Mouse (Mus musculus) inflammation-experienced regulatory T-cells, adult 6 months (primary cell): ENCODE measurements around the gene Dnajc28. TPM values are rescaled to one million over a fixed set of nuclear protein-coding genes. Genes with fewer than 3 reads are reported as not detected.

Experiments
- ATAC-seq: one replicate; pipeline ENCODE4 v1.8.0; 2017
- polyA plus RNA-seq, 3 experiments: library from polyadenylated mRNA; unstranded; fragments of 100-300 nt; shearing (Covaris generic); gene quantifications; one replicate each; pipeline ENCODE4 v1.2.1; 2017

The Dnajc28 gene
- polyA plus RNA-seq, 3 experiments from 2014 or later, result 0.56 to 0.62 (median 0.62) TPM

- no peak for ATAC-seq
Observed at GRCm38 (mm10) chr16:91632439-91632838, 13.6 kb upstream of the Dnajc28 start.

- ATAC-seq, result no peak
Observed at GRCm38 (mm10) chr16:91630584-91630983, 11.8 kb upstream of the Dnajc28 start.

DNA sequence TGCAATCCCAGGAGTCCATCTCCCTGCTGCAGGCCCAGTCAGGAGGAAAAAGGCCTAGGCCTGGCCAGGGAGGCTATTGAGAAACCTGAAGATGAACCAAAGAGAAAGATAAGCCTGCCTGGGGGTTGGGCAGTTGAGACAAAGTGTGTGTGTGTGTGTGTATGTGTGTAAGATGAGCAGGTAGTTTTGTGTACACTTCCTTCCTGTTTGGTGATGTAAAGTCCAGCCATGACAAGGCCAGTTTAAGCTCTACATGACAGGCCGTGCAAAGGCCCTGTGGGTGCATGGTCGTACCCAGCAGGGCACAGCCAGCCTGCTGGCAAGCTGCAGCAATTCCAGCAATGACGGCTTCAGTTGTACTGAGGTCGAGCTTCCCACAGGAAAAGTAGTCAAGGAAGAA is 10.9 kb upstream of the Dnajc28 start:
- no peak for ATAC-seq

GRCm38 (mm10) chr16:91628673-91629072 is 9.8 kb upstream of the Dnajc28 start:
- no peak for ATAC-seq

- ATAC-seq, result no peak
Observed at GRCm38 (mm10) chr16:91627831-91628230, 9.0 kb upstream of the Dnajc28 start.

DNA sequence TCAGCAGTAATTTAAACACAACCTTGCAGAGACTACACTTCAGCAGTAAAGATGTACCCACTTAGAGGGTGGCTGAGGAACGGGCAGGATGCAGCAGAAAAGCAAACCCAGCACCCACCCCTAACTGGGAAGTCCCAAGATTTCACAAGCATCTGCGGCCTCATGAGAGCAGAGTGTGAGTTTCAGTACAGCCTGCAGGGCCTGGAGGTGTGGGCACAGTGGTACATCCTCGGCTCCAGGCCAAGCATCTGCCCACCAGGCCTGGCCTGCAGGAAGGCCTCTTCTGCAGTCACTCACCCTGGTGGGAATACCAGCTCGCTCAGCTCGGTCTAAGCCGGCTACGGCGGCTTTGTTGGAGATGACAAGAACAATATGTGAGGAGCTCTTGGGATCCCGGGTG is 4.2 kb upstream of the Dnajc28 start:
- ATAC-seq, result no peak

DNA sequence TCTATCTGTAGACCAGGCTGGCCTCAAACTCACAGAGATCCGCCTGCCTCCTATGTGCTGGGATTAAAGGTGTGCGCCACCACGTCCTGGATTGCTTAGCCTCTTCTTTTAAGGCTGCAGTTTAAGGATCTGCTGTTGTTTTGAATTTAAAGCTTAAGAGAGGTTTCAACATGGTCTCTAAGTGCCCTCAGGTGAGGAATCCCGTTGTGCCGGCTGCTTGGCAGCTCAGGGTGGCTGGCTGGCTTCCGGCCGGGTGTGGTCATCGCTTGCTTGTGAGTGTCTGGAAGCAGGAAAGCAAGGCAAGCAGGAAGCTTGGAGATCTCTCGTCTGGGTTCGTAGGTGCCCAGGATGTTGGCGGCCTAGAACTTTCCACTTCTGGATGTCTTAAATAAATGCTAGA is 2.2 kb upstream of the Dnajc28 start:
- ATAC-seq, result no peak

- no peak for ATAC-seq
Observed at GRCm38 (mm10) chr16:91620185-91620584, 1.4 kb upstream of the Dnajc28 start.

- ATAC-seq, result no peak
Observed at GRCm38 (mm10) chr16:91614552-91614951, 4.3 kb downstream of the Dnajc28 start.

DNA sequence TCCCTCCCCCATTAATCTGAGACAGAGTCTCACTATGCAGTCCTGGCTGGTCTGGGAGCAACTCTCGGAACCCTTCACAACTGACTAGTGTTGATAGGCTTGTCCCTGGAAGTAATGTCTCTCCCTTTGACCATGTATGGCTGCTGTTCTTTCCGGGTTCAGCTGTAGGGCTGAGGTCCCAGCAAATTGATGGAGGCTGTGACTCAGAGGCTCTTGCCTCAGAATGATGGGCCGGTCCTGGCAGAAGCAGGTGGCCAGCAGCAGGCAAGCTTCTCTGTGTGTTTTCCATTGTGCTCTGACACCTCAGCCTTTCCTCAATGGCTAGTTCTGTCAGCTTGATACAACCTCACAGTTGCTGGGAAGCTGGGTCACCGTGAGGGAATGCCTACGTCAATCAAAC is 6.3 kb downstream of the Dnajc28 start:
- no peak for ATAC-seq

DNA sequence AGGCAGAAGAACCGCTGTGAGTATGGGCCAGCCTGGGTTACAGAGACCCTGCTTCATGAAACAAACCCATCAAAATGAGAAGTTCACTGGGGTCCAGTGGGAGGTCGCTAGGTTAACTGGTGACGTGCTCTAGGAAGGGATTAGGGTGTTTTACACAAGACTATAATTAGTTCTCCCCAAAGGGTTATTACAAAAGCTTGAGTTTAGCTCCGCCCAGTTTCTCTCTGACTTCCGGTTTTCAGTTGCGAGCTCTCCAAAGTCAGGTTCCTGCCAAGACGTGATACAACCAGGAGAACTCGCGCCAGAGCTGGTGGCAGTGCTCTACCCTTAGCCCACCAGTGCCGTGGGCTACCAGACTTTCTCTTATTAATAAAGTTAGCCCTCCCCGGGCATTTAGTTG is 7.6 kb downstream of the Dnajc28 start:
- ATAC-seq, result no peak

GRCm38 (mm10) chr16:91609501-91610245 is 9.2 kb downstream of the Dnajc28 start:
- no peak for ATAC-seq

DNA sequence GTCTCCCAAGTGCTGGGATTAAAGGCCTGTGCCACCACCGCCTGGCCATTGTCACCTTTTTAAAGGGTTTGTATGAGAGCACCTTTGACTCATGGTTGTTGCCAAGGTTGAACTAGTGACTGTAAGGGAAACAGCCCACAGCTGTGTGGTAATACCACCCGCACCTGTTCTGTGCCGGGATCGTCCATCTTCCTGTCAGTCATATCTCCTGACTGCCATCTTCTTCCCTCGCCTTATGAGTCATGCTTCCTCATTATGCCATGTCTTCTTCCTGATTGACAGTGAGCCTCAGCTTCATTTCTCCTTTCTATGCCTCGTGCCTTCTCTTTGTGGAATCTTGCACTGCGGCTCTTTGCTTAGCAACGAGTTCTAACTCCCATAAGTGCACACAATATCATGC is 11.9 kb downstream of the Dnajc28 start:
- ATAC-seq, result no peak

DNA sequence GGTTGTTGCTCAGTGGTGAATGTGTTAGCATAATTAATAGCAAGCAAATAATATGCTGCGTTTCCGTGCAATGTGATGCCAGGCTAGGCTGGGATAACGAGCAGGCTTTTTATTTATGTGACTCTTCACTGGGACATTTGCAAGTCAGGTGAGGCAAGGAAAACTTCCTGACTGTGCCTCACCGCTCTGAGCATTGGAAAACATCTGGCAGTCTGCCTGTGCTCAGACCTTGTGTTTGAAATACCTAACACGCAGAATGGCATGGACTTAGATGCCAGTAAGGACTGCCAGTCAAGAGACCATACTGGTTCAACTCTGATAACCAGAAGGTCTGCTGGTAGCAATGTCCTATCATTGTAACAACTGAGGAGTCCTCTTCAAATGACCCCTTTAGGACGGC is 13.7 kb downstream of the Dnajc28 start:
- ATAC-seq, result no peak

DNA sequence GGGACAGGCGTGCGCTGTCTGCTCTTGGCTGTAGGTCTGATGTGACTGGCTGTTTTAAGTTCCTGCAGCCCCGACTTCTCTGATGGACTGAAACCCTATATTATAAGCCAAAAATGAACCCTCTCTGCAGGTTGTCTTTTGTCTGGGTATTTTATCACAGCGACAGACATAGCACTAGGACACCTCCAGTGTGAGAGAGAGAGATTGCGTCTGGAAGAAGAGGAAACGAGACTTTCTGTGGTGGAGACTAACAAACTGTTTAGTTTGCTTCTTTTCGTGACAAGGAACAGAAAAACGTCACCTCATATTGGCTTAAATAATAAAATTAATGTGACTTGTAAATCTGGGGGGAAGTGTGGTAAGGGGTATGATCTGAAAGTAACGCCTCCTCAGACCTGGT is 17.1 kb downstream of the Dnajc28 start:
- no peak for ATAC-seq

- no peak for ATAC-seq
Observed at GRCm38 (mm10) chr16:91601081-91601480, 17.7 kb downstream of the Dnajc28 start.

DNA sequence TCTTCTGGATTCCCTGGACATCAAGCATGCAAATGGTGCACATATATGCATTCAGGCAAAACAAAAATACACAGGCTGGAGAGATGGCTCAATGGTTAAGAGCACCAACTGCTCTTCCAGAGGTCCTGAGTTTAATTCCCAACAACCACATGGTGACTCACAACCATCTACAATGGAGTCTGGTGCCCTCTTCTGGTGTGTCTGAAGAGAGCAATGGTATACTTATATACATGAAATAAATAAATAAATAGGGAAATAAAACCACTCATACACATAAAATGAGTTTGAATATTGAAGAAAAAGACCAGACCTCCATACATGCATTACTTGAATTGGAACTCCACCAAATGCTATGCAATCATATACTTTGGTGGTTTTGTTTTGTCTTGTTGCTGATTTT is 19.6 kb downstream of the Dnajc28 start:
- ATAC-seq, result no peak

- ATAC-seq, result peak; percentile 88
Observed at GRCm38 (mm10) chr16:91597672-91598010, 21.2 kb downstream of the Dnajc28 start, which contains the start of gene Tmem50b. TSS of gene Tmem50b (minus strand) at chr16:91597800.

DNA sequence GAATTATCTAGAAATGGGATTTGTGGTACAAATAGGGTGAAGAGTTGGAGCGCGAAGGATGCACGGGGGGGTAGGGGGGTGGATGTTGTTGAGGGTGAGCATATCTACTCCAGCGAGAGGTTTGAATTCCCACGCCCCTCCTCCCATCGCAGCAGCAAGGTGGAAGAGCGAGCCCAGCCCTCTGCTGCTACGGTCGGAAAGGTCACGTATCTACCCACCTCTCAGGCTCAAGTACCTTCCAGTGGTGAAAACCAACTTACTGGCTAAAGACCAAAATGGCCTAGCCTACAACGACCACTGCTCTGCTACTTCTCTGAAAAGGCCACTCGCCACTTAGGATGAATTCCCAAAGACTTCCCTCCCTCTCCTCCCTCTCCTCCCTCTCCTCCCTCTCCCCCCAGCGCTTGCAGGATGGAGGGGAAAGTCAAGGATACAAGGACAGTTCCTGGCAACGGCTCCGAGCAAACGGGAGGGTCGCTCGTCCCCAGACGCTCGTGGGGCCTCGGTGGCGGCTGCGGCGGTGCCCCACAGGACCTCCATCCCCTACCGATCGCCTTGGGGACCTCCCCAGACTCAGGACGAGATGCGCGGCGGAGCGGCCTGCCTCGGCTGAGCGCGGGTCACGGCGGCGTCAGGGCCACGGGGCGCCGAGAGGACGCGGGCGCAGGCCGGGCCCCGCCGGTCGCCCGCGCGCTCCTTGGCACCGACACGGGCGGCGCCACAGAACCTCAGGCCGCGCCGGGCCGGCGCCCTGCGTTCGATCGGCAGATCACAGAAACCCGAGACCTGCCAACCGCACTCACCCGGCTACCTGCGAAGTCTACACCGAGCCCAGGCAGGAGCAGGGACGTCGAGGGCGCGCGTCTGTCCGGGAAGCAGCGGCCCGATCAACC is 21.8 kb downstream of the Dnajc28 start:
- peak; percentile 19 for ATAC-seq

DNA sequence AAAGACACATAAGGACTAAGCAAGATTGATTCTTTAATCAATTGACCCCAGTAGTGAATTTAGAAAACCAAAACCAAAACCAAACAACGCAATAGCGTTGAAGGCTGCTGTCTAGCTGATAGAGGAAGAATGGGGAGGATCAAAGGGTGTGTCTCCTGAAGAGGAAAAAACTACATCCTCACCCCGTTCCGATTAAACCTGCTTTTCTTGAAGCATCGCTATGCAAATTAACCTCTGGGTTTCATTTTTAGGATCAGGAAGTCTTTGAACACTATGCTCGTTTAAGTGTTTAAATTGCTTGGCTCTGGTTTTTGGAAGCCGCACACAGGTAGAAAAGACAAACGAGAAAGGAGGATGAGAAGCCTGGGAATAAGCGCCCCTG is 22.4 kb downstream of the Dnajc28 start:
- ATAC-seq, result peak; percentile 55

DNA sequence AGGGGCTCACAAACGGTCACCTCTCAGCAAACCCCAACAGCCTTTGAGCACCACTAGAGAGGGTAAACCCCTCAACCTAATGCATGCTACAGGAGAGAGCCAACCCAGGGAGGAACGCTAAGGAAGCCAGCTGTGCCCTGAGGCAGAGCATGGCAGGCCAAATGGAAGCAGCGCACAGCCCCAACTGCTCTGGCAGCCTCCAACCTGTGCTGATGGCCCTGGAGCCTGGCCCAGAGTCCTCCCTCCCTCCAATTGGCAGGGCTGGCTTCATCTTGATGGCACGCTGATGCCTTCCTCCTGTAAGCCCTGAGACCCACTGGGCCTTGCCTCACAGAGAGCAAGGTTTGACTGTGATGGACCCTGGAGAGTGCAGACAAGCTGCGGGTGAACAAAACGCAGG is 23.8 kb downstream of the Dnajc28 start:
- ATAC-seq, result no peak

DNA sequence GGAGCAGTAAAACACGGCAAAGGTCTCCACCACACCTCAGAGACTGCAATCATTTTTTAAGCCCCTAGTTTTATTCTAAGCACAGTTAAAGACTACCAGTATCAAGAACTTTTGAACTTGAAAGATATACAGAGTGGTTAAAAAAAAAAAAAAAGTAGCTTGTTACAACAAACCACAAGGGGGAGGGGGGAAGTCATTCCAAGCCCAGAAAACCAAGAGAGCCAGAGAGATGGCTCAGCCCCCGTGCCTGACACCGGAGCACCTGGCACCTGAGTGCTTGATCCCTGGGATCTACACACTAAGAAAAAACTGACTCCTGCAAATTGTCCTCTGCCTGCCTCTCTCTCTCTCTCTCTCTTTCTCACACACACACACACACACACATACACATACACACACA is 25.6 kb downstream of the Dnajc28 start:
- ATAC-seq, result no peak

- no peak for ATAC-seq
Observed at GRCm38 (mm10) chr16:91592162-91592561, 26.7 kb downstream of the Dnajc28 start.

DNA sequence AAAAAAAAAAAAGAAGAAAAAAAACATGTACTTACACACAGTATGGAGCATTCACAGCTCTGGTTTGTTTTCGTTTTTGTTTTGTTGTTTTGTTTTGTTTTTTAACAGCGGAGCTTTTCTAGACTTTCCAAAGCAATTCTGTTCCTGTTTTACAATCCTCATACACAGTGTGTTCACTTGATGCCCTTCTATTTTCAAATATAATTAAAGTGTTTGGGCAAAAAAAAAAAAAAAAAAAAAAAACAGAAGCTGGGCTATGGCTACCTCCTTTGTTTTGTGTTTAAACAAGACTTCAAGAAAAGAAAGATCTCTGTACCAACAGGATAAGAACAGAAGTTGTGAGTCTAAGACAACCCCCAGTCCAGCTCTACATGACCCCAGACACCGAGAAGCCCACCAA is 30.1 kb downstream of the Dnajc28 start:
- ATAC-seq, result no peak
